Mouse (Mus musculus) megakaryocyte, embryonic 14.5 days (primary cell): Measurements from ENCODE around the gene Nubpl.

Source experiments
- FLI1 ChIP-seq: IDR thresholded peaks from 2 replicates; pipeline ENCODE4 v1.6.1; 2012; ENCODE audit warnings: low read length, inconsistent platforms, mixed read lengths
- GATA1 ChIP-seq: IDR thresholded peaks from 3 replicates; pipeline ENCODE4 v1.6.1; 2012; ENCODE audit warnings: mixed read lengths, low read length, inconsistent platforms, borderline replicate concordance

DNA sequence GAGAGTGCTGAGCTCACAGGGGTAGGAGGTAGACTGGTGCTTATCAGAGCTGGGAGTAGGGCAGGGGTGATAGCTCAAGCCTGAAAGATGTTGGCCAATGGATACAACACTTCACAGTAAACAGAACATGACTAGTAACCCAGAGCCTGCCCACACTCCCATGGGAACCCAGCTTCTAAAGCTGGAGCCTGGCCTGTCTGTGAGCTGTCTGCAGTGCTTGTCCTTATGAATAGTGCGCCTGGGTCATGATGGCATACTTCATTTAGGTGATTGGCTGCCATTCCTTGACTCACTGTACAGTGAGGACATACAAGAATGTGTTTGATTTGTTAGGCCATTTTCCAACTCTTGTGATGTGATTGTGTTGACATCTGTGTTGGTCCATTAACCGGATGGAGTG is 200.5 kb downstream of the Nubpl start:
- TF ChIP-seq GATA1 (no peak), FLI1 (no peak)
